Mouse (Mus musculus) C2C12 (cell line): Measurements from ENCODE around the gene Nanp. TPM values are rescaled to one million over a fixed set of nuclear protein-coding genes. Genes with fewer than 3 reads are reported as not detected.

Source experiments
- H3K27me3 ChIP-seq: one replicate; pipeline ENCODE4 v1.6.1; 2011; ENCODE audit not compliant: control insufficient read depth, insufficient read depth, insufficient read length
- H3K36me3 ChIP-seq: one replicate; pipeline ENCODE4 v1.6.1; 2011; ENCODE audit not compliant: control insufficient read depth, insufficient read depth
- H3K4me3 ChIP-seq: one replicate; pipeline ENCODE4 v1.5.1; 2011; ENCODE audit warnings: mild to moderate bottlenecking, control low read depth; ENCODE audit not compliant: poor library complexity, insufficient read depth, severe bottlenecking
- H3K79me2 ChIP-seq: one replicate; pipeline ENCODE4 v1.6.1; 2011; ENCODE audit not compliant: control insufficient read depth, insufficient read depth
- H3K79me3 ChIP-seq: one replicate; pipeline ENCODE4 v1.6.1; 2011; ENCODE audit warnings: low read depth, control low read depth
- H3ac ChIP-seq: one replicate; pipeline ENCODE3; 2011; ENCODE audit warnings: low read depth; ENCODE audit not compliant: control insufficient read depth, insufficient read length
- CEBPB ChIP-seq: IDR thresholded peaks from one replicate; pipeline ENCODE4 v1.6.1; 2011; ENCODE audit warnings: low read depth, mild to moderate bottlenecking, control low read depth, moderate library complexity
- CTCF ChIP-seq: IDR thresholded peaks from one replicate; pipeline ENCODE4 v1.5.1; 2011; ENCODE audit not compliant: control insufficient read depth, insufficient read depth, insufficient read length
- FOSL1 ChIP-seq: IDR thresholded peaks from one replicate; pipeline ENCODE4 v1.8.0; 2011; ENCODE audit warnings: mild to moderate bottlenecking, low read length; ENCODE audit not compliant: poor library complexity, insufficient read depth, severe bottlenecking
- MAX ChIP-seq: IDR thresholded peaks from one replicate; pipeline ENCODE4 v1.6.1; 2011; ENCODE audit warnings: mild to moderate bottlenecking, control low read depth
- MYOD1 ChIP-seq: IDR thresholded peaks from one replicate; pipeline ENCODE4 v1.6.1; 2011; ENCODE audit warnings: low read depth; ENCODE audit not compliant: control insufficient read depth, insufficient read length
- MYOG ChIP-seq: IDR thresholded peaks from one replicate; pipeline ENCODE4 v1.6.1; 2011; ENCODE audit not compliant: control insufficient read depth, insufficient read length; ENCODE audit errors: extremely low read depth
- USF1 ChIP-seq: IDR thresholded peaks from one replicate; pipeline ENCODE4 v1.6.1; 2011; ENCODE audit warnings: low read depth, mild to moderate bottlenecking, control low read depth, moderate library complexity
- polyA plus RNA-seq: library from polyadenylated mRNA; unstranded; fragments of >200 nt; fragmentation: generic; extraction: Trizol; gene quantifications from one replicate; pipeline ENCODE4 v1.2.1, GENCODE M21; 2012; ENCODE audit warnings: missing spikeins

Nanp gene
- polyA plus RNA-seq, 1 experiment: 7.2 TPM

DNA sequence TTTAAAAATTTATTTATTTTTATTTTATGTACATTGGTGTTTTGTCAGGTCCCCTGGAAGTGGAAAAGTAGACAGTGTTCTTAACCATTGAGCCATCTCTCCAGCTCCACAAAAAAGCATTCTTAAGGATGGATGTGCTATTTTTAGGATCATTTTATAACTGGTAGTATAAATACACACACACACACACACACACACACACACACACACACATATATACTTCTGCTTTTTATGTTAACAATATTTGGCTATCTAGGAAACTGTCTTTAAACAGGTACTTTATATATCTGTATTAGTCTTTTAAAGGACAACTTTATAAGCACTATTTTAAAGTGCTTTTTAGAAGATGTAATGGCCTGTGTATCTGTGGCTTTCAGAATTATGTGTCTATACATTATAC lies 57.1 kb downstream of the Nanp start:
- Histone ChIP-seq H3K36me3 (peaks cover 9% of the 10 kb centered on the region), H3K4me3 (no peak overlapping the region), H3K79me3 (peaks cover 7% of the 10 kb centered on the region), H3ac (no peak overlapping the region), H3K27me3 (no peaks in the 10 kb centered on the region), H3K79me2 (peaks cover 44% of the 10 kb centered on the region)
- TF ChIP-seq CTCF (no peak), MAX (no peak), CEBPB (no peak), MYOD1 (no peak), USF1 (no peak), MYOG (no peak), FOSL1 (no peak)

DNA sequence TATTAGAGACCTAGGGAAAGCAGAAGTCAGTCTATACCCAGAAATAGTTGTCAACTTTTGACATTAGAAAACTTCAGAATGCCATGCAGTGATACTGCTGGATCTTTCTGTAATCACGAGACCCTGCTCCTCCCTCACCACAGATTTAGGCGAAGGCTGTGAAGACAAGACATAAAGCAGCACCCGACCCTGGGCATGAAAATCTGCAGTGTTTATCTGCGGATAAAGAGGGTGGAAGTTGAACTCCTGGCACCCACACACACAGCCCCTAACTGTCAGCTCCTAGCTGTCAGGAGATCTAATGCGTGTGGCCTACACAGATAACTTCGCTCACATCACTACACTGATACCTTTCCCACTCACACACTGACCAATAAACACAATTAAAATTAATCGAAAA lies 57.7 kb downstream of the Nanp start:
- Histone ChIP-seq H3ac (no peak overlapping the region), H3K27me3 (no peaks in the 10 kb centered on the region), H3K4me3 (no peak overlapping the region), H3K79me3 (peaks cover 7% of the 10 kb centered on the region), H3K79me2 (peaks cover 44% of the 10 kb centered on the region), H3K36me3 (peaks cover 9% of the 10 kb centered on the region)
- TF ChIP-seq MAX (no peak), CTCF (no peak), USF1 (no peak), MYOD1 (no peak), MYOG (no peak), FOSL1 (no peak)

DNA sequence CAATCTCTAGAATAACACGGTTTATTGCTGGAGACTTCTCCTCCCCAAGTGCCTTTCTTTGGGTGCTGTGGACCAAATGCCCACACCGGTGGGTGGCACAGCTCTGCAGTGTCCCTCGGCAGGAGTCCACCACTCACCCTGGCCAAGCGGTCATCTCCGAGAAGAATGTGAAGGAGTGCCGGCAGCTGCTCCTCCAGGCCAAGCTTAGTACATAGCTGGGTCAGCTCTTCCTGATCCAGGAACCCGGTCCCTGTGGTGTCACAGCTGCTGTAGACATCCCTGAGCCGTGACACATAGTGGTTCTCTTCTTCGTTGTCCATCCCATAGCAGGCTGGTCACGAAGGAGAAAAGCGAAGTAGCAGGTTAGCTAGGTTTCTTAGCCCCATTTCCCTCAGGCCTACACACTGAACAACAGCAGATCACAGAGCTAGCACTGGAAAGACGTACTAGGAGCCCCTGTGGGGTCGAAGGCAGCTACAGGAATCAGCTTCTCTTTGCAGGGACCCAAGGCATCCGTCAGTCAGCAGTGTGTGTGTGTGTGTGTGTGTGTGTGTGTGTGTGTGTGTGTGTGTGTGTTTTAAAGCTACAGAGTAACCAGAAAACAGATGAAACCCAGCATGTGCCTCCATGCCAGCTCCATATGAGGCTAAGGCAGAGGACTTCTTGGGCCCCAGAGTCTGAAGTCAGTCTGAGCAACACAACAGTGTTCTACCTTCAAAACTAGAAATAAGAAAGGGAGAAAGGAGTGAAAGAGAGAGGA lies 59.2 kb downstream of the Nanp start:
- no peak overlapping the region for H3K4me3 ChIP-seq
- H3K79me2 ChIP-seq: peaks cover 30% of the 10 kb centered on the region
- no peak for TF ChIP-seq MYOD1
- TF ChIP-seq MAX: no peak
- TF ChIP-seq FOSL1: no peak
- TF ChIP-seq USF1: no peak
- TF ChIP-seq CEBPB: no peak
- TF ChIP-seq CTCF: no peak
- TF ChIP-seq MYOG: no peak
- H3K36me3 ChIP-seq: peaks cover 9% of the 10 kb centered on the region
- H3K27me3 ChIP-seq: no peaks in the 10 kb centered on the region
- no peak overlapping the region for H3ac ChIP-seq
- H3K79me3 ChIP-seq: peaks cover 7% of the 10 kb centered on the region

Other genes with a start within 250 kb of the Nanp start
- gene Abhd12, start 134.7 kb downstream of the Nanp start, polyA plus RNA-seq: 62.7 TPM
- 31.3 TPM for gene Gins1, start 134.0 kb downstream of the Nanp start, polyA plus RNA-seq
- 4.5 TPM for gene Ninl, start within 50 bp of the Nanp start, polyA plus RNA-seq
- gene Gm14151, start 53.0 kb upstream of the Nanp start, polyA plus RNA-seq: not detected
- not detected for gene Gm14147, start 58.8 kb upstream of the Nanp start, polyA plus RNA-seq